Mouse (Mus musculus): ENCODE measurements at regions not wholly inside any gene's neighbourhood (a gene's known extent, or its start where the extent isn't known, plus 50 kb on each side); places are given as distances from the start of the nearest gene placed in this dataset.
A peak's percentile ranks its signal among the peaks of the same experiment; 100 is the strongest.
"Not testable (repeated sequence)": the region's sequence is repeated elsewhere in the genome, so short reads cannot be mapped to it uniquely, and the experiment has no call there.

GRCm38 (mm10) chr13:104549016-104549415 lies 243.3 kb upstream of the Srek1ip1 start:
- no peak for DNase-seq

GRCm38 (mm10) chr13:104553329-104553728 lies 239.0 kb upstream of the Srek1ip1 start:
- DNase-seq, result no peak

- DNase-seq, result not testable (repeated sequence)
These were observed 235.7 kb upstream of the Srek1ip1 start for GRCm38 (mm10) chr13:104556609-104557008.

- no peak for DNase-seq
These were observed 232.4 kb upstream of the Srek1ip1 start for GRCm38 (mm10) chr13:104559876-104560275.

GRCm38 (mm10) chr13:104560500-104561114 lies 231.7 kb upstream of the Srek1ip1 start:
- DNase-seq, result peak; percentile 35

GRCm38 (mm10) chr13:104562536-104562935 lies 229.7 kb upstream of the Srek1ip1 start:
- no peak for DNase-seq

GRCm38 (mm10) chr13:104563019-104563418 lies 229.3 kb upstream of the Srek1ip1 start:
- DNase-seq, result no peak

GRCm38 (mm10) chr13:104563889-104564288 lies 228.4 kb upstream of the Srek1ip1 start:
- DNase-seq, result no peak

- DNase-seq, result no peak
These were observed 222.5 kb upstream of the Srek1ip1 start for GRCm38 (mm10) chr13:104569765-104570164.

- no peak for DNase-seq
These were observed 220.0 kb upstream of the Srek1ip1 start for GRCm38 (mm10) chr13:104572236-104572635.

GRCm38 (mm10) chr13:104574396-104574795 lies 217.9 kb upstream of the Srek1ip1 start:
- DNase-seq, result no peak

- DNase-seq, result no peak
These were observed 216.0 kb upstream of the Srek1ip1 start for GRCm38 (mm10) chr13:104576188-104576789.

GRCm38 (mm10) chr13:104577856-104578255 lies 214.4 kb upstream of the Srek1ip1 start:
- DNase-seq, result peak; percentile 30

GRCm38 (mm10) chr13:104580686-104581350 lies 211.5 kb upstream of the Srek1ip1 start:
- no peak for DNase-seq
